Mouse (Mus musculus) layer of hippocampus, postnatal 36 days (tissue): ENCODE measurements at regions not wholly inside any gene's neighbourhood (a gene's known extent, or its start where the extent isn't known, plus 50 kb on each side); places are given as distances from the start of the nearest gene placed in this dataset.
"Not testable (repeated sequence)": the region's sequence is repeated elsewhere in the genome, so short reads cannot be mapped to it uniquely, and the experiment has no call there.

Source experiments
- DNase-seq, 2 experiments: peaks; one replicate each; pipeline ENCODE4 v3.0.0; 2022

DNA sequence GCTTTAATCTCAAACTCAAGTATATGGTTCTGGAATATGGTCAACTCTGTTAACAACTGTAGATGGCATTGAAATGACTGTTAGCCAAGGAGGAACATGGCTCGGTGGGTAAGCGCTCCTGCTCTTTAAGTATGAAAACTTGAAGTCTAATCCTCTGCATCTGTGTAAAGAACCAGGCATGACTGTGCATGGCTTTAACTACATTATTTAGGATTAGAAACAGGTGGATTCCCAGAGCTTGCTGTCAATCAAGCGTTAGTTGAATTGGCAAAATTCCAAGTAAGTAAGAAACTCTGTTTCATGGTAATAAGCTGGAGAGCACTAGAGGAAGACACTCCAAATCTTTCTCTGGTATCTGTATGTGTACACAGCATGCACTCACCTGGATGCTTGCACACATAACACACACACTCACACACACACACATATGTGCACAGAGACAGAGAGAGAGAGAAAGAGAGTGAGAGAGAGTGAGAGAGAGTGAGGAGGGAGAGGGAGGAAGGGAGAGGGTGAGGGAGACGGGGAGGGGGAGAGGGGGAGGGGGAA is 993.9 kb upstream of the Pom121l12 start:
- DNase-seq = no peak

DNA sequence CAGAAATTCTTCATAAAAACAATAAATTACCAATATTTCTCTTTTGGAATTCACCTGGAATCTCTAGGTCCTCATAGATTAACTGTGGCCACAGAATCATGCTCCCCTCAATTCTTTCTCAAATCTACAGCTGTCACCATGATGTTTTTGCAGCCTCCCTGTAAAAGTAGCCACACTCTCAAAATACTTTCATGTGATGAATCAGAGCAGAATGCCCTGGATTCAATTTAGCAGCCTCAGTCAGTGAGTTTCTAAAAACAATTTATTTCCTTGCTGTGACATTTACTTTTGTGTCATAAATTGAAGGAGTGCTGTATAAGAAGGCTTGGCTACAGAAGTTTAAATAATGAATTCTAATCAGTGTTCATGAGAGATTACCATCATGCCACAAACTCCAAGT is 1014.4 kb upstream of the Pom121l12 start:
- DNase-seq = no peak

GRCm38 (mm10) chr11:13555267-13555666 is 1043.8 kb upstream of the Pom121l12 start:
- DNase-seq = no peak

DNA sequence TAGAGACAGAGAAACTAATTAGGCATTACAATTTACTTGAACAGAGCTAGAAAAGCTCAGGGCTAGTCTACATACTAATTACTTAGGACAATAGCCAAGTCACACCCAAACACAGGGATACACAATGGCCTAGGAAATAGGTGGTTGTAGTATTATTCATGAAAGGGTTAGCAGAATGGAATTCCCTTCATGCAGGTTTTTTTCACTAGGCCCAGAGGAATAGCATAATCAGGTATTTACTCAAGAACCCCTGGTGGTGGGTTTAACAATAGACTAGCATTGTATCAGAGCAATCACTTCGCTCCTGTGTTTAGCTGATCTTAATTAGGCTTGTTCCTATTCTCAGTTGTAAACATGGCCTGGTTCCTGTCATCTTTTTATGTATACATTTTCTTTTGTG is 1054.9 kb upstream of the Cobl start:
- not testable (repeated sequence) for DNase-seq

DNA sequence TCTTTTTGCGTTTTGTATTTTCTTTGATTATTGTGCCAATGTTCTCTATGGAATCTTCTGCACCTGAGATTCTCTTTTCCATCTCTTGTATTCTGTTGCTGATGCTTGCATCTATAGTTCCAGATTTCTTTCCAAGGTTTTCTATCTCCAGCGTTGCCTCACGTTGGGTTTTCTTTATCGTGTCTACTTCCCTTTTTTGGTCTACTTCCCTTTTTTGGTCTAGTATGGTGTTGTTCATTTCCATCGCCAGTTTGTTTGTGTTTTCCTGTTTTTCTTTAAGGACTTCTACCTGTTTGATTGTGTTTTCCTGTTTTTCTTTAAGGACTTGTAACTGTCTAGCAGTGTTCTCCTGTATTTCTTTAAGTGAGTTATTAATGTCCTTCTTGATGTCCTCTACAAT is 1046.2 kb upstream of the Cobl start:
- DNase-seq = not testable (repeated sequence)

DNA sequence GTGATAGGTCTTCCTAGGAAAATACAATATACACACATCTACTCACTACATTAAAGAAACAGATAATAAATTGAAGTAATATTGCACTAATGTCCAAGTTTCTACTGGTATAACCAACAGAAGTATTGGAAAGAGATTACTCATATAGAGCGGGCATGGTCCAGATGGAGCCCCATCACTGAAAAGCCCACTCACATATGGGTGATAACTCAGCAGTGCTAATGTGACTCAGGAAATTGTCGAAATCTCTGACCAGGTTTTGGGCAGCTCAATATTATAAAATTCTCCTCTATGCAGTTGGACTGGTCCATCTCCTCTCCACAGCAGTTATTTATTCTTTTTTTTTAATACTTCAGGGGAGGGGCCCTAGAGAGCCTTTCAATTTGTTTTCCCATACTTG is 1021.2 kb upstream of the Cobl start:
- DNase-seq = peak; percentile 19 to 24

DNA sequence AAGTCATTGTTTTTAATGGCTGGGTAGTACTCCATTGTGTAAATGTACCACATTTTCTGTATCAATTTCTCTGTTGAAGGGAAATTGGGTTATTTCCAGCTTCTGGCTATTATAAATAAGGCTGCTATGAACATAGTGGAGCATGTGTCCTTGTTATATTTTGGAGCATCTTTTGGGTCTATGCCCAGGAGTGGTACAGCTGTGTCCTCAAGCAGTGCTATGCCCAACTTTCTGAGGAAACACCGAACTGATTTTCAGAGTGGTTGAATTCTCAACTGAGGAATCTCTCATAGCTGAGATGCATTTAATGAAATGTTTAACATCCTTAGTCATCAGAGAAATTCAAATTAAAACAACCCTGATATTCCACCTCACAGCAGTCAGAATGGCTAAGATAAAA is 986.8 kb upstream of the Cobl start:
- DNase-seq = not testable (repeated sequence)

DNA sequence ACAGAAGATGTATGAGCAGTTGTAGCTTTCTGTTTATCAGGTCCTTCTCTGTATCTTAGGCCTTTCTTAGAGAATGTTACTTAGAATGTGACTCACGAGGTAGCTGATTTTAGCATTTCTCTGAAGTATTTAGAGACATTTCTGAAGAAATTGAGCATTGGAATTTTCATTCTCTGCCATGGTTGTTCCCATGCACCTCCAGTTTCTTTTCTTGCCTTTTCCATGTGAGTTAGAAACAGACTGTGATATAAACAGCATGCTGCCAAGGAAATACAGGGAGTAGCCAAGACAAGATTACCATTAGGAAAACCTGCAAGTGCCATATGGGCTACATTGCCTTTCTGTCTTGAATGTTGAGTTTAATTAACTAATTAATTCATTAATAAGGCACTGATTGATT is 971.7 kb upstream of the Cobl start:
- no peak for DNase-seq

- not testable (repeated sequence) for DNase-seq
Observed at GRCm38 (mm10) chr11:13417881-13418280, 953.1 kb upstream of the Cobl start.
